Mouse (Mus musculus): ENCODE results near the gene Snx29.

DNA sequence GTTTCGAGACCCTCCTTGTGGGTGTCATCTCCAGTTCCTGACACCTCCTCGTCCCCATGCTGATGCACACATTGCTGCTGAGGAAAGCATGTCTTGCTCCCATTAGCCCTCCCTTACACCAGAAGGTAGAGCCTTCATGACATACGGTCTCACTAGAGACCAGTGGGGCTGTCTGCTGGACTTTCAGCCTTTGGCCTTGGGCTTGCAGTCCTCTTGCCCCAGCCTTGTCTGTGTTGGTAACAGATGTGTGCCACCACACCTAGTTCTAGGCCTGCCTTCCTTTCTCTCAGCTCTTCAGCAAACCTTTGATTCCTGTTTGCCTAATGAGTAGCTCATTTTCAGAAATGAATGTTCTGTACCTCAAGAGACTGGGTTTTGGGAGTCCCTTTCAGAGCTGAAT, 45.7 kb downstream of the Snx29 start:
- TF ChIP-seq CTCF (IDR thresholded peaks at IDR 0.05) (no peak), EP300 (IDR thresholded peaks at IDR 0.05; ENCODE audit: insufficient read depth, low read depth, low read length) (no peak)

Data from heart, adult 2 months (tissue).